Mouse (Mus musculus): ENCODE measurements around the gene Folr2.

Gene Folr2

GRCm38 (mm10) chr7:101822836-101823757 lies 33.9 kb downstream of the Folr2 start:
- peak in 1 of 2 experiments; percentile 30 for DNase-seq

DNA sequence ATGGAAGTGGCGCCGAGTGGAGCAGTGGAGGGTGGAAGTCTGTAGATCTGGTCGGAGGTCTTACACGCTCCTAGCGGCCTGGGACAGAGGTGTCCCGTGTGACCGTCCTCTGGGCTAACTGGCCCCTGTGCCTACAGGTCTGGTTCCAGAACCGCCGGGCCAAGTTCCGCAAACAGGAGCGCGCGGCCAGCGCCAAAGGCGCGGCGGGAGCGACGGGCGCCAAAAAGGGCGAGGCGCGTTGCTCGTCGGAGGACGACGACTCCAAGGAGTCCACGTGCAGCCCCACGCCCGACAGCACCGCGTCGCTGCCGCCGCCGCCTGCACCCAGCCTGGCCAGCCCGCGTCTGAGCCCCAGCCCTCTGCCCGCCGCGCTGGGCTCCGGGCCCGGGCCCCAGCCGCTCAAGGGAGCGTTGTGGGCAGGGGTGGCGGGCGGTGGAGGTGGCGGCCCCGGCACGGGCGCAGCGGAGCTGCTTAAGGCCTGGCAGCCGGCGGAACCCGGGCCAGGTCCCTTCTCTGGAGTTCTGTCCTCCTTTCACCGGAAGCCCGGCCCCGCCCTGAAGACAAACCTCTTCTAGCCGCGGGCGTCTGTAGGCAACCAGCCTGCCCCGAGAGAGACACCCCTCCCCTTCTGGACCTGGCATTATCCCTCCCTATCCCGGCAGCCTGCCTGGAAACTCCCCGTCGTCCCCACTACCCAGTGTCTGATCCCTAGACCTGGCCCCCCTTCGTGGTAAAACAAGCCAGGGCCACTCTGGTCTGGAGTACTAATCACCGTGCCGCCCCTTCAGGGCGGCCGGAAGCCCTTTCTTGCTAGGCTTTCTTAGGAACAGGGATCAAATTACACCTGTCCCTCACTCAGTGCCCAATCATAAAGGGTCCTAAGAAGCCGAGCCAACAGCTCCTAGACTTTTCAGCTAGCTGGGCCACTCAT lies 35.2 kb downstream of the Folr2 start:
- DNase-seq, result peak; percentile 30 to 45

GRCm38 (mm10) chr7:101820295-101821030 lies 36.5 kb downstream of the Folr2 start:
- DNase-seq, result peak in 1 of 2 experiments; percentile 13

GRCm38 (mm10) chr7:101817861-101818401 lies 39.1 kb downstream of the Folr2 start, which contains the start of gene Phox2a:
TSS of gene Phox2a (plus strand) at chr7:101818313.
- no peak for DNase-seq
